Mouse (Mus musculus): Measurements from ENCODE around the gene Lcn3. TPM values are rescaled to one million over a fixed set of nuclear protein-coding genes. Genes with fewer than 3 reads are reported as not detected.

The Lcn3 gene
- polyA plus RNA-seq, 1 experiment from 2014 or later = 0.45 TPM

- WGBS = 77% methylated on average over 2 of the region's 2 CpGs
- no peak overlapping the region for H3K4me3 ChIP-seq (ENCODE audit: low read length)
- no peak for ATAC-seq (ENCODE audit: low FRiP score, low TSS enrichment)
These were observed 9.3 kb downstream of the Lcn3 start for GRCm38 (mm10) chr2:25774640-25775039.

GRCm38 (mm10) chr2:25775991-25776390 lies 10.6 kb downstream of the Lcn3 start:
- ATAC-seq (ENCODE audit: low FRiP score, low TSS enrichment) = no peak
- no peak overlapping the region for H3K27ac ChIP-seq (ENCODE audit: low read depth, low read length)
- no peak overlapping the region for H3K4me2 ChIP-seq (replicated peaks; ENCODE audit: low read depth, low read length)
- H3K36me3 ChIP-seq (ENCODE audit: control insufficient read depth, insufficient read depth, low read length) = no peaks in the 10 kb centered on the region
- H3K9ac ChIP-seq (ENCODE audit: low read depth, low read length) = no peak overlapping the region
- H3K9me3 ChIP-seq (ENCODE audit: control insufficient read depth, low read length) = no peaks in the 10 kb centered on the region
- WGBS = 59% methylated on average over 3 of the region's 3 CpGs
- no peaks in the 10 kb centered on the region for H3K27me3 ChIP-seq (ENCODE audit: control insufficient read depth, insufficient read depth, low read length)
- no peaks in the 10 kb centered on the region for H3K4me1 ChIP-seq (ENCODE audit: control insufficient read depth, insufficient read depth, low read length)
- no peak overlapping the region for H3K4me3 ChIP-seq (ENCODE audit: low read length)

More at GRCm38 (mm10) chr2:25774640-25775039, 9.3 kb downstream of the Lcn3 start:
- Histone ChIP-seq H3K27me3 (ENCODE audit: control insufficient read depth, insufficient read depth, low read length) (no peaks in the 10 kb centered on the region), H3K4me2 (replicated peaks; ENCODE audit: low read depth, low read length) (no peak overlapping the region), H3K9ac (ENCODE audit: low read depth, low read length) (no peak overlapping the region), H3K36me3 (ENCODE audit: control insufficient read depth, insufficient read depth, low read length) (no peaks in the 10 kb centered on the region), H3K9me3 (ENCODE audit: control insufficient read depth, low read length) (no peaks in the 10 kb centered on the region), H3K27ac (ENCODE audit: low read depth, low read length) (no peak overlapping the region), H3K4me1 (ENCODE audit: control insufficient read depth, insufficient read depth, low read length) (no peaks in the 10 kb centered on the region)

GRCm38 (mm10) chr2:25776717-25777116 lies 11.3 kb downstream of the Lcn3 start, which contains the start of gene Lcn11:
TSS of gene Lcn11 (plus strand) at chr2:25777017.
- Histone ChIP-seq H3K9ac (ENCODE audit: low read depth, low read length) (no peak within 1 kb of the TSS), H3K27me3 (ENCODE audit: control insufficient read depth, insufficient read depth, low read length) (no peaks in the 10 kb centered on the region), H3K36me3 (ENCODE audit: control insufficient read depth, insufficient read depth, low read length) (no peaks in the 10 kb centered on the region), H3K9me3 (ENCODE audit: control insufficient read depth, low read length) (no peaks in the 10 kb centered on the region), H3K4me1 (ENCODE audit: control insufficient read depth, insufficient read depth, low read length) (no peaks in the 10 kb centered on the region), H3K4me3 (ENCODE audit: low read length) (no peak within 1 kb of the TSS), H3K4me2 (replicated peaks; ENCODE audit: low read depth, low read length) (no peak within 1 kb of the TSS), H3K27ac (ENCODE audit: low read depth, low read length) (no peak within 1 kb of the TSS)
- 100% methylated on average over 1 of the region's 1 CpGs for WGBS
- ATAC-seq (ENCODE audit: low FRiP score, low TSS enrichment) = no peak

- H3K9me3 ChIP-seq (ENCODE audit: control insufficient read depth, low read length) = no peaks in the 10 kb centered on the region
- no peak overlapping the region for H3K4me2 ChIP-seq (replicated peaks; ENCODE audit: low read depth, low read length)
- no peak for ATAC-seq (ENCODE audit: low FRiP score, low TSS enrichment)
- no peaks in the 10 kb centered on the region for H3K36me3 ChIP-seq (ENCODE audit: control insufficient read depth, insufficient read depth, low read length)
- no peak overlapping the region for H3K4me3 ChIP-seq (ENCODE audit: low read length)
- H3K9ac ChIP-seq (ENCODE audit: low read depth, low read length) = no peak overlapping the region
- 93% methylated on average over 9 of the region's 9 CpGs for WGBS
- H3K4me1 ChIP-seq (ENCODE audit: control insufficient read depth, insufficient read depth, low read length) = no peaks in the 10 kb centered on the region
- no peak overlapping the region for H3K27ac ChIP-seq (ENCODE audit: low read depth, low read length)
- H3K27me3 ChIP-seq (ENCODE audit: control insufficient read depth, insufficient read depth, low read length) = no peaks in the 10 kb centered on the region
These were observed 13.7 kb downstream of the Lcn3 start for GRCm38 (mm10) chr2:25779076-25779475.

GRCm38 (mm10) chr2:25780921-25781320 lies 15.6 kb downstream of the Lcn3 start:
- H3K4me3 ChIP-seq (ENCODE audit: low read length) = no peak overlapping the region
- no peak overlapping the region for H3K9ac ChIP-seq (ENCODE audit: low read depth, low read length)
- no peak for ATAC-seq (ENCODE audit: low FRiP score, low TSS enrichment)
- H3K4me1 ChIP-seq (ENCODE audit: control insufficient read depth, insufficient read depth, low read length) = no peaks in the 10 kb centered on the region
- 38% methylated on average over 4 of the region's 4 CpGs for WGBS
- no peaks in the 10 kb centered on the region for H3K36me3 ChIP-seq (ENCODE audit: control insufficient read depth, insufficient read depth, low read length)
- no peaks in the 10 kb centered on the region for H3K27me3 ChIP-seq (ENCODE audit: control insufficient read depth, insufficient read depth, low read length)
- H3K27ac ChIP-seq (ENCODE audit: low read depth, low read length) = no peak overlapping the region
- H3K4me2 ChIP-seq (replicated peaks; ENCODE audit: low read depth, low read length) = no peak overlapping the region
- H3K9me3 ChIP-seq (ENCODE audit: control insufficient read depth, low read length) = no peaks in the 10 kb centered on the region

- H3K4me1 ChIP-seq (ENCODE audit: control insufficient read depth, insufficient read depth, low read length) = no peaks in the 10 kb centered on the region
- H3K27ac ChIP-seq (ENCODE audit: low read depth, low read length) = no peak within 1 kb of the TSS
- H3K4me2 ChIP-seq (replicated peaks; ENCODE audit: low read depth, low read length) = no peak within 1 kb of the TSS
- H3K27me3 ChIP-seq (ENCODE audit: control insufficient read depth, insufficient read depth, low read length) = no peaks in the 10 kb centered on the region
- H3K4me3 ChIP-seq (ENCODE audit: low read length) = no peak within 1 kb of the TSS
- no peak for ATAC-seq (ENCODE audit: low FRiP score, low TSS enrichment)
- no peaks in the 10 kb centered on the region for H3K36me3 ChIP-seq (ENCODE audit: control insufficient read depth, insufficient read depth, low read length)
- H3K9me3 ChIP-seq (ENCODE audit: control insufficient read depth, low read length) = no peaks in the 10 kb centered on the region
- H3K9ac ChIP-seq (ENCODE audit: low read depth, low read length) = no peak within 1 kb of the TSS
- WGBS = 87% methylated on average over 3 of the region's 3 CpGs
These were observed 16.6 kb downstream of the Lcn3 start, which contains the start of gene Gm13539 for GRCm38 (mm10) chr2:25781957-25782356. TSS of gene Gm13539 (plus strand) at chr2:25782257.

- 70% methylated on average over 5 of the region's 5 CpGs for WGBS
- no peak overlapping the region for H3K4me3 ChIP-seq (ENCODE audit: low read length)
- no peak overlapping the region for H3K4me2 ChIP-seq (replicated peaks; ENCODE audit: low read depth, low read length)
- H3K4me1 ChIP-seq (ENCODE audit: control insufficient read depth, insufficient read depth, low read length) = no peaks in the 10 kb centered on the region
- H3K27ac ChIP-seq (ENCODE audit: low read depth, low read length) = no peak overlapping the region
- H3K9me3 ChIP-seq (ENCODE audit: control insufficient read depth, low read length) = no peaks in the 10 kb centered on the region
- H3K36me3 ChIP-seq (ENCODE audit: control insufficient read depth, insufficient read depth, low read length) = no peaks in the 10 kb centered on the region
- H3K27me3 ChIP-seq (ENCODE audit: control insufficient read depth, insufficient read depth, low read length) = no peaks in the 10 kb centered on the region
- no peak overlapping the region for H3K9ac ChIP-seq (ENCODE audit: low read depth, low read length)
- no peak for ATAC-seq (ENCODE audit: low FRiP score, low TSS enrichment)
These were observed 20.4 kb downstream of the Lcn3 start for GRCm38 (mm10) chr2:25785573-25786322.

- Histone ChIP-seq H3K9me3 (ENCODE audit: control insufficient read depth, low read length) (no peaks in the 10 kb centered on the region), H3K4me3 (ENCODE audit: low read length) (no peak overlapping the region), H3K27ac (ENCODE audit: low read depth, low read length) (no peak overlapping the region), H3K4me2 (replicated peaks; ENCODE audit: low read depth, low read length) (no peak overlapping the region), H3K36me3 (ENCODE audit: control insufficient read depth, insufficient read depth, low read length) (no peaks in the 10 kb centered on the region), H3K27me3 (ENCODE audit: control insufficient read depth, insufficient read depth, low read length) (no peaks in the 10 kb centered on the region), H3K9ac (ENCODE audit: low read depth, low read length) (no peak overlapping the region), H3K4me1 (ENCODE audit: control insufficient read depth, insufficient read depth, low read length) (no peaks in the 10 kb centered on the region)
- 83% methylated on average over 3 of the region's 3 CpGs for WGBS
- ATAC-seq (ENCODE audit: low FRiP score, low TSS enrichment) = no peak
These were observed 23.7 kb downstream of the Lcn3 start for GRCm38 (mm10) chr2:25789092-25789491.

GRCm38 (mm10) chr2:25797635-25798034 lies 32.3 kb downstream of the Lcn3 start:
- Histone ChIP-seq H3K27me3 (ENCODE audit: control insufficient read depth, insufficient read depth, low read length) (no peaks in the 10 kb centered on the region), H3K4me1 (ENCODE audit: control insufficient read depth, insufficient read depth, low read length) (no peaks in the 10 kb centered on the region), H3K36me3 (ENCODE audit: control insufficient read depth, insufficient read depth, low read length) (no peaks in the 10 kb centered on the region), H3K4me3 (ENCODE audit: low read length) (no peak overlapping the region), H3K9me3 (ENCODE audit: control insufficient read depth, low read length) (no peaks in the 10 kb centered on the region), H3K4me2 (replicated peaks; ENCODE audit: low read depth, low read length) (no peak overlapping the region), H3K27ac (ENCODE audit: low read depth, low read length) (no peak overlapping the region), H3K9ac (ENCODE audit: low read depth, low read length) (no peak overlapping the region)
- ATAC-seq (ENCODE audit: low FRiP score, low TSS enrichment) = no peak
- 25% methylated on average over 2 of the region's 2 CpGs for WGBS

Measured in kidney, embryonic 14.5 days (tissue).